Mouse (Mus musculus): ENCODE data around the gene L3mbtl4. TPM values are rescaled to one million over a fixed set of nuclear protein-coding genes. Genes with fewer than 3 reads are reported as not detected.

Gene L3mbtl4
- total RNA-seq (2012; rRNA removed), result not detected in 2 replicates

DNA sequence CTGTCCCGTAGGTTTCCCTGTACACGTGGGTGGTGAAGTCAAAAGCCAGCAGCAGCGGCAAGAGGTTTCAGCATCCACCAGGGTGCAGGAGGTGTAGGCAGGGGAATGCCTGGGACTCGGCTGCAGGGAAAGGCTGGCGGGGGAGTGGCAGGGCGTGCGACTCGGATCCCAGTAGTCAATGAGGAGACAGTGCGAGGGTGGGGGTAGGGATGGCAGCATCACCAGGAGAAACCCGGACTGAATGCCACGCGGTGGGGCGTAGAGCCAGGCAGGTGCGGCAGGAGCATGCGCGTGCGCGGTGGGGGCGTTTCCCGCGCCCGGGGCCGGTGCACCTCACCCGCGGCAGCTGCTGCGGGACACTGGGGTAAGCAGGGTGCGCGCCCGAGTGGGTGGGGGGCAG, at the start of gene L3mbtl4:
L3mbtl4 (plus strand) TSS at position 271 of the 400 bp plus-strand sequence.
- DNase-seq (ENCODE audit: low read depth, low spot score), result no peak

DNA sequence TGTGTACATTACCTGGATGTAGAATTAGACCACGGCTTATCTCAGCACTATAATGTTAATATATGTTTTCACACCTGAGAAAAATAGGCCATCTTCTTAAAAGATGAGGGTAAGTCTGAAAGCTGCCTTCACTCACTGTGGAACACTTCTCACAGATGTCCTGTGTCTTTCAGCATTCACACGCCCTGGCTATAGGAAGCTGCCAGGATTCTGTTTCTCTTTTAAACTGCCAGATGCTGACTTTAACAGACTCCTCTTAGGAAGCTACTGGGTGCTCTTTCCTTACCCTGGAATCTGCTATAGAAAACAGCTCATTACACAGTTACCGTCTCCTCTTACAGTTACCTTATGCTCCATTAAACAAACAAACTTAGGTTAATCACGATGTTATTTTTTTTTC, 43.1 kb upstream of the L3mbtl4 start:
- no peaks in the 10 kb centered on the region for H3K36me3 ChIP-seq (ENCODE audit: control insufficient read depth, insufficient read depth, low read length, poor library complexity, severe bottlenecking)
- no peak for DNase-seq (ENCODE audit: low read depth, low spot score)
- in situ Hi-C loops (cut with MboI; ENCODE audit: low sequenced_read_pairs in 2 of 2, unreplicated experiment in 2 of 2), result no loop called here
- no peak for TF ChIP-seq HCFC1 (IDR thresholded peaks at IDR 0.05; ENCODE audit: borderline replicate concordance, insufficient read depth, low read length)
- no peak for TF ChIP-seq CHD2 (IDR thresholded peaks at IDR 0.05; ENCODE audit: low read depth, low read length)
- TF ChIP-seq MAFK (IDR thresholded peaks at IDR 0.05; ENCODE audit: insufficient read depth, low read depth, low read length), result no peak
- no peak for TF ChIP-seq ZC3H11A (IDR thresholded peaks at IDR 0.05; ENCODE audit: borderline replicate concordance, low read depth, low read length)
- TF ChIP-seq ZNF384 (IDR thresholded peaks at IDR 0.05; ENCODE audit: low read depth, low read length), result no peak
- H3K4me3 ChIP-seq (ENCODE audit: insufficient read depth in 1 of 2, low read depth in 1 of 2, low read length in 2 of 2, poor library complexity in 1 of 2, severe bottlenecking in 1 of 2), result no peak overlapping the region
- no peak overlapping the region for H3K9ac ChIP-seq (ENCODE audit: insufficient read depth, low read depth, low read length, poor library complexity, severe bottlenecking)
- no peaks in the 10 kb centered on the region for H3K4me1 ChIP-seq (ENCODE audit: control insufficient read depth in 2 of 2, insufficient read depth in 2 of 2, low read length in 2 of 2, poor library complexity in 1 of 2)
- no peak overlapping the region for H3K27ac ChIP-seq (ENCODE audit: insufficient read depth, low read depth, low read length, poor library complexity, severe bottlenecking)
- no peaks in the 10 kb centered on the region for H3K9me3 ChIP-seq (ENCODE audit: control insufficient read depth, insufficient read depth, low read depth, low read length)

More for the DNA sequence above, at the start of gene L3mbtl4:
- no peak within 1 kb of the TSS for H3K27ac ChIP-seq (ENCODE audit: insufficient read depth, low read depth, low read length, poor library complexity, severe bottlenecking)
- H3K4me1 ChIP-seq (ENCODE audit: control insufficient read depth in 2 of 2, insufficient read depth in 2 of 2, low read length in 2 of 2, poor library complexity in 1 of 2), result no peaks in the 10 kb centered on the region
- in situ Hi-C loops (cut with MboI; ENCODE audit: low sequenced_read_pairs in 2 of 2, unreplicated experiment in 2 of 2), result no loop called here
- no peaks in the 10 kb centered on the region for H3K9me3 ChIP-seq (ENCODE audit: control insufficient read depth, insufficient read depth, low read depth, low read length)
- TF ChIP-seq ZNF384 (IDR thresholded peaks at IDR 0.05; ENCODE audit: low read depth, low read length), result no peak
- no peak for TF ChIP-seq HCFC1 (IDR thresholded peaks at IDR 0.05; ENCODE audit: borderline replicate concordance, insufficient read depth, low read length)
- no peak for TF ChIP-seq CHD2 (IDR thresholded peaks at IDR 0.05; ENCODE audit: low read depth, low read length)
- TF ChIP-seq MAFK (IDR thresholded peaks at IDR 0.05; ENCODE audit: insufficient read depth, low read depth, low read length), result no peak
- TF ChIP-seq ZC3H11A (IDR thresholded peaks at IDR 0.05; ENCODE audit: borderline replicate concordance, low read depth, low read length), result no peak
- peak within 1 kb of the TSS; percentile 40 to 55 for H3K4me3 ChIP-seq (ENCODE audit: insufficient read depth in 1 of 2, low read depth in 1 of 2, low read length in 2 of 2, poor library complexity in 1 of 2, severe bottlenecking in 1 of 2)
- no peak within 1 kb of the TSS for H3K9ac ChIP-seq (ENCODE audit: insufficient read depth, low read depth, low read length, poor library complexity, severe bottlenecking)
- no peaks in the 10 kb centered on the region for H3K36me3 ChIP-seq (ENCODE audit: control insufficient read depth, insufficient read depth, low read length, poor library complexity, severe bottlenecking)

DNA sequence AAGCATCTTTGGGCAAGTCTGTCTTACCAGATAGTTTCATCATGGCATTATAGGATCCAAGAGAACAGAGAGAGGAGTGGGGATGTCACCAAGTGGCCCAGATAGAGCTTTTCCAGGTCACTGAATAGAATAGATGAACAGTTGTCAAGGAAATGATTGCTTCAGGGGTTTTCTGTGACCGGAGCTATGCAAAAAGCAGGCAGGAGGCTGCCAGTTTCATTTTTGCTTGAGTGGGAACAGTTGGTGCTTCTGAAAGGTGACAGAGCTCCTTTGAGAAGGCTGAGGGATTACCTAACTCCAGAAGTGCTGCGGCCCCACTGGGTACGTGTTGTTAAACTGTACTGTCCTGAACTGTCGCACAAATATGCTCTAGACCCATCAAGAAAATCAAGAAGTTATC, 38.2 kb upstream of the L3mbtl4 start:
- no peak for DNase-seq (ENCODE audit: low read depth, low spot score)
- no peaks in the 10 kb centered on the region for H3K4me1 ChIP-seq (ENCODE audit: control insufficient read depth in 2 of 2, insufficient read depth in 2 of 2, low read length in 2 of 2, poor library complexity in 1 of 2)

DNA sequence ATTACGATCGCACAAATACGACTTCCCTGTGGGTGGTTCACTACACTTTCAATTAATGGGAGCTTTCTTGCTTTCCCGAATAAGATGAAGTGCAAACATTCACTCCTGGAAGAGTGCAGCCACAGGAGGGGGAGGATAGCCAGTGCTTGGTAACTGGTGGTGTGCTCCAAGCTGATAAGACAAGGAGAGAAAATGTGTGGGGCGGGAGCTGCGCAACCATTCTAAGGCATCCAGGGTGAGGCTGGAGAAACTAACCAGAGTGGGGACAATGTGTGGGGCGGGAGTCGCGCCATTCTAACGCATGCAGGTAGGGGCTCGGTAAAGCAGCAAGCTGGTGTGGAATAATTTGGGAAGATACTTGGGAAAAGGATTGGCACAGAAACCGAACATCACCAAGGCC, 36.6 kb upstream of the L3mbtl4 start:
- no peaks in the 10 kb centered on the region for H3K4me1 ChIP-seq (ENCODE audit: control insufficient read depth in 2 of 2, insufficient read depth in 2 of 2, low read length in 2 of 2, poor library complexity in 1 of 2)
- TF ChIP-seq CHD2 (IDR thresholded peaks at IDR 0.05; ENCODE audit: low read depth, low read length) (no peak), MAFK (IDR thresholded peaks at IDR 0.05; ENCODE audit: insufficient read depth, low read depth, low read length) (no peak), HCFC1 (IDR thresholded peaks at IDR 0.05; ENCODE audit: borderline replicate concordance, insufficient read depth, low read length) (no peak), ZC3H11A (IDR thresholded peaks at IDR 0.05; ENCODE audit: borderline replicate concordance, low read depth, low read length) (no peak)
- no peak overlapping the region for H3K9ac ChIP-seq (ENCODE audit: insufficient read depth, low read depth, low read length, poor library complexity, severe bottlenecking)
- DNase-seq (ENCODE audit: low read depth, low spot score), result no peak
- no peak overlapping the region for H3K4me3 ChIP-seq (ENCODE audit: insufficient read depth in 1 of 2, low read depth in 1 of 2, low read length in 2 of 2, poor library complexity in 1 of 2, severe bottlenecking in 1 of 2)
- H3K27ac ChIP-seq (ENCODE audit: insufficient read depth, low read depth, low read length, poor library complexity, severe bottlenecking), result no peak overlapping the region
- in situ Hi-C loops (cut with MboI; ENCODE audit: low sequenced_read_pairs in 2 of 2, unreplicated experiment in 2 of 2), result no loop called here
- no peaks in the 10 kb centered on the region for H3K36me3 ChIP-seq (ENCODE audit: control insufficient read depth, insufficient read depth, low read length, poor library complexity, severe bottlenecking)
- no peaks in the 10 kb centered on the region for H3K9me3 ChIP-seq (ENCODE audit: control insufficient read depth, insufficient read depth, low read depth, low read length)

More for the DNA sequence above, 38.2 kb upstream of the L3mbtl4 start:
- no peak for TF ChIP-seq ZC3H11A (IDR thresholded peaks at IDR 0.05; ENCODE audit: borderline replicate concordance, low read depth, low read length)
- no peak for TF ChIP-seq ZNF384 (IDR thresholded peaks at IDR 0.05; ENCODE audit: low read depth, low read length)
- no peak for TF ChIP-seq CHD2 (IDR thresholded peaks at IDR 0.05; ENCODE audit: low read depth, low read length)
- TF ChIP-seq MAFK (IDR thresholded peaks at IDR 0.05; ENCODE audit: insufficient read depth, low read depth, low read length), result no peak
- TF ChIP-seq HCFC1 (IDR thresholded peaks at IDR 0.05; ENCODE audit: borderline replicate concordance, insufficient read depth, low read length), result no peak
- in situ Hi-C loops (cut with MboI; ENCODE audit: low sequenced_read_pairs in 2 of 2, unreplicated experiment in 2 of 2), result no loop called here
- Histone ChIP-seq H3K27ac (ENCODE audit: insufficient read depth, low read depth, low read length, poor library complexity, severe bottlenecking) (no peak overlapping the region), H3K9ac (ENCODE audit: insufficient read depth, low read depth, low read length, poor library complexity, severe bottlenecking) (no peak overlapping the region), H3K4me3 (ENCODE audit: insufficient read depth in 1 of 2, low read depth in 1 of 2, low read length in 2 of 2, poor library complexity in 1 of 2, severe bottlenecking in 1 of 2) (no peak overlapping the region), H3K36me3 (ENCODE audit: control insufficient read depth, insufficient read depth, low read length, poor library complexity, severe bottlenecking) (no peaks in the 10 kb centered on the region), H3K9me3 (ENCODE audit: control insufficient read depth, insufficient read depth, low read depth, low read length) (no peaks in the 10 kb centered on the region)

DNA sequence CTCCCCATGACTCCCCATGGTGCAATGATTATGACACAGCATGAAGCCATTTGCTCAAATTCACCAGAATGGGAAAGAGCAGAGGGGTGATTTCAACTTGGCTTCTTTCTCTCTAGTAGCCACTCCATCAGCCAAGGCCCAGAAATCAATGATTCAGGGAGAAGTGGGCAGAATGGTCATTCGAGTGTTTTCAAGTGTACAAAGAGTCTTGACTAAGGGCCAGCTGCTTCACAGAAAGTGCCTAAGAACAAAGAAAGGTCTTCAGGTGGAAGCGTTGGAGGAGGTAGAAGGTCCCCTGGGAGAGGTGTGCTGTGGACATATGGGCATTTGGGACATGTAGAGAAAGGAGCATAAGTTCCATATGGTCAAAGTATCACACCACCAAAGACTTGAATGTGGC, 33.4 kb upstream of the L3mbtl4 start:
- TF ChIP-seq ZNF384 (IDR thresholded peaks at IDR 0.05; ENCODE audit: low read depth, low read length) (no peak), ZC3H11A (IDR thresholded peaks at IDR 0.05; ENCODE audit: borderline replicate concordance, low read depth, low read length) (no peak), HCFC1 (IDR thresholded peaks at IDR 0.05; ENCODE audit: borderline replicate concordance, insufficient read depth, low read length) (no peak), MAFK (IDR thresholded peaks at IDR 0.05; ENCODE audit: insufficient read depth, low read depth, low read length) (no peak), CHD2 (IDR thresholded peaks at IDR 0.05; ENCODE audit: low read depth, low read length) (no peak)
- Histone ChIP-seq H3K4me1 (ENCODE audit: control insufficient read depth in 2 of 2, insufficient read depth in 2 of 2, low read length in 2 of 2, poor library complexity in 1 of 2) (no peaks in the 10 kb centered on the region), H3K27ac (ENCODE audit: insufficient read depth, low read depth, low read length, poor library complexity, severe bottlenecking) (no peak overlapping the region), H3K4me3 (ENCODE audit: insufficient read depth in 1 of 2, low read depth in 1 of 2, low read length in 2 of 2, poor library complexity in 1 of 2, severe bottlenecking in 1 of 2) (no peak overlapping the region), H3K9ac (ENCODE audit: insufficient read depth, low read depth, low read length, poor library complexity, severe bottlenecking) (no peak overlapping the region), H3K36me3 (ENCODE audit: control insufficient read depth, insufficient read depth, low read length, poor library complexity, severe bottlenecking) (no peaks in the 10 kb centered on the region), H3K9me3 (ENCODE audit: control insufficient read depth, insufficient read depth, low read depth, low read length) (no peaks in the 10 kb centered on the region)
- in situ Hi-C loops (cut with MboI; ENCODE audit: low sequenced_read_pairs in 2 of 2, unreplicated experiment in 2 of 2), result no loop called here
- no peak for DNase-seq (ENCODE audit: low read depth, low spot score)

Data from ES-E14 (cell line).